Mouse (Mus musculus) midbrain, embryonic 14.5 days (tissue): ENCODE results near the gene Gabpb1. TPM values are rescaled to one million over a fixed set of nuclear protein-coding genes. Genes with fewer than 3 reads are reported as not detected.

Experiments
- ATAC-seq: fragments of 200-750 bp; cut with Nextera tagmentation; 2 replicates; pipeline ENCODE4 v1.8.0; 2017; ENCODE audit warnings: moderate number of reproducible peaks, moderate library complexity; ENCODE audit not compliant: low FRiP score, low TSS enrichment
- DNase-seq: peaks from one replicate; pipeline ENCODE4 v3.0.0-alpha.2; 2015
- H3K27ac ChIP-seq: fragments of 300-500 bp; sonication (generic); replicated peaks from 2 replicates; pipeline ENCODE4 v1.5.1; 2014; ENCODE audit warnings: mild to moderate bottlenecking, low read depth, low read length, moderate library complexity
- H3K27me3 ChIP-seq: fragments of 300-500 bp; sonication (generic); 2 replicates; pipeline ENCODE4 v1.6.1; 2014; ENCODE audit warnings: low read length, control low read depth, mixed read lengths; ENCODE audit not compliant: control insufficient read depth, insufficient read depth
- H3K36me3 ChIP-seq: fragments of 300-500 bp; sonication (generic); 2 replicates; pipeline ENCODE4 v1.6.1; 2014; ENCODE audit warnings: low read length, control low read depth; ENCODE audit not compliant: control insufficient read depth, insufficient read depth
- H3K4me1 ChIP-seq: fragments of 300-500 bp; sonication (generic); 2 replicates; pipeline ENCODE4 v1.6.1; 2014; ENCODE audit warnings: mild to moderate bottlenecking, antibody characterized with exemption, low read length, control low read depth; ENCODE audit not compliant: control insufficient read depth, insufficient read depth
- H3K4me2 ChIP-seq: fragments of 300-500 bp; sonication (generic); 2 replicates; pipeline ENCODE4 v1.6.1; 2014; ENCODE audit warnings: mild to moderate bottlenecking, low read length, moderate library complexity
- H3K4me3 ChIP-seq: fragments of 300-500 bp; sonication (generic); replicated peaks from 2 replicates; pipeline ENCODE4 v1.5.1; 2014; ENCODE audit warnings: low read depth, low read length
- H3K9ac ChIP-seq: fragments of 300-500 bp; sonication (generic); replicated peaks from 2 replicates; pipeline ENCODE4 v1.6.1; 2014; ENCODE audit warnings: mild to moderate bottlenecking, low read length, moderate library complexity
- H3K9me3 ChIP-seq: fragments of 300-500 bp; sonication (generic); 2 replicates; pipeline ENCODE4 v1.6.1; 2016; ENCODE audit warnings: low read length, control low read depth, mixed read lengths; ENCODE audit not compliant: control insufficient read depth
- WGBS: fragments of 180-500 bp; shearing (Covaris S2); extraction: QIAGEN DNeasy Blood & Tissue Kit; methylation state at CpG from one replicate; pipeline ENCODE4 v1.1.7; 2014; 5-methylcytosine and 5-hydroxymethylcytosine counted together
- polyA plus RNA-seq: library from polyadenylated mRNA; unstranded; fragments of >200 nt; fragmentation: Nextera tagmentation; extraction: Ambion mirVana; gene quantifications from 2 replicates; pipeline ENCODE4 v1.2.1, GENCODE M21; 2014

The Gabpb1 gene
- polyA plus RNA-seq, 1 experiment from 2014 or later = 62.1 TPM

- DNase-seq (no peak), ATAC-seq (no peak)
- H3K9ac ChIP-seq = no peak overlapping the region
- no peak overlapping the region for H3K4me3 ChIP-seq
- 86% methylated on average over 15 of the region's 15 CpGs for WGBS
- H3K27me3 ChIP-seq = no peaks in the 10 kb centered on the region
- no peak overlapping the region for H3K4me2 ChIP-seq
- H3K4me1 ChIP-seq = no peaks in the 10 kb centered on the region
- H3K36me3 ChIP-seq = no peaks in the 10 kb centered on the region
- H3K27ac ChIP-seq = no peak overlapping the region
- no peaks in the 10 kb centered on the region for H3K9me3 ChIP-seq
Observed at GRCm38 (mm10) chr2:126606061-126606687, 70.0 kb downstream of the Gabpb1 start.

GRCm38 (mm10) chr2:126601918-126602600, 74.1 kb downstream of the Gabpb1 start:
- Histone ChIP-seq H3K4me1 (no peaks in the 10 kb centered on the region), H3K9ac (no peak overlapping the region), H3K9me3 (no peaks in the 10 kb centered on the region), H3K4me3 (no peak overlapping the region), H3K36me3 (no peaks in the 10 kb centered on the region), H3K27me3 (no peaks in the 10 kb centered on the region), H3K27ac (no peak overlapping the region), H3K4me2 (no peak overlapping the region)
- DNase-seq (no peak), ATAC-seq (no peak)
- whole genome bisulfite sequencing = 92% methylated on average over 14 of the region's 14 CpGs

- whole genome bisulfite sequencing = 78% methylated on average over 14 of the region's 14 CpGs
- no peak for ATAC-seq
- no peaks in the 10 kb centered on the region for H3K4me1 ChIP-seq
- DNase-seq = no peak
- no peak overlapping the region for H3K27ac ChIP-seq
- no peaks in the 10 kb centered on the region for H3K27me3 ChIP-seq
- no peak overlapping the region for H3K4me3 ChIP-seq
- no peak overlapping the region for H3K9ac ChIP-seq
- H3K4me2 ChIP-seq = no peak overlapping the region
- H3K36me3 ChIP-seq = no peaks in the 10 kb centered on the region
- no peaks in the 10 kb centered on the region for H3K9me3 ChIP-seq
Observed at GRCm38 (mm10) chr2:126600533-126600932, 75.6 kb downstream of the Gabpb1 start.

GRCm38 (mm10) chr2:126599005-126599404, 77.1 kb downstream of the Gabpb1 start:
- no peak overlapping the region for H3K9ac ChIP-seq
- no peaks in the 10 kb centered on the region for H3K27me3 ChIP-seq
- no peaks in the 10 kb centered on the region for H3K36me3 ChIP-seq
- DNase-seq (peak; percentile 44), ATAC-seq (no peak)
- no peak overlapping the region for H3K4me3 ChIP-seq
- no peaks in the 10 kb centered on the region for H3K9me3 ChIP-seq
- 19% methylated on average over 3 of the region's 3 CpGs for WGBS
- no peaks in the 10 kb centered on the region for H3K4me1 ChIP-seq
- no peak overlapping the region for H3K27ac ChIP-seq
- no peak overlapping the region for H3K4me2 ChIP-seq

- H3K4me3 ChIP-seq = no peak overlapping the region
- no peak overlapping the region for H3K9ac ChIP-seq
- H3K36me3 ChIP-seq = no peaks in the 10 kb centered on the region
- no peak for DNase-seq
- no peaks in the 10 kb centered on the region for H3K9me3 ChIP-seq
- no peaks in the 10 kb centered on the region for H3K27me3 ChIP-seq
- no peak for ATAC-seq
- H3K4me2 ChIP-seq = no peak overlapping the region
- WGBS = 40% methylated on average over 2 of the region's 2 CpGs
- H3K4me1 ChIP-seq = no peaks in the 10 kb centered on the region
- H3K27ac ChIP-seq = no peak overlapping the region
Observed at GRCm38 (mm10) chr2:126598359-126598758, 77.8 kb downstream of the Gabpb1 start.

- no peaks in the 10 kb centered on the region for H3K36me3 ChIP-seq
- H3K27ac ChIP-seq = no peak overlapping the region
- no peak overlapping the region for H3K9ac ChIP-seq
- no peak for DNase-seq
- H3K4me1 ChIP-seq = no peaks in the 10 kb centered on the region
- H3K4me3 ChIP-seq = no peak overlapping the region
- no peak overlapping the region for H3K4me2 ChIP-seq
- H3K27me3 ChIP-seq = no peaks in the 10 kb centered on the region
- 74% methylated on average over 20 of the region's 20 CpGs for WGBS
- no peaks in the 10 kb centered on the region for H3K9me3 ChIP-seq
- no peak for ATAC-seq
Observed at GRCm38 (mm10) chr2:126597279-126598241, 78.6 kb downstream of the Gabpb1 start.

- WGBS = 94% methylated on average over 7 of the region's 7 CpGs
Observed at GRCm38 (mm10) chr2:126596347-126597072, 79.6 kb downstream of the Gabpb1 start.

More at GRCm38 (mm10) chr2:126596347-126597072, 79.6 kb downstream of the Gabpb1 start:
- DNase-seq (no peak), ATAC-seq (no peak)
- Histone ChIP-seq H3K9me3 (no peaks in the 10 kb centered on the region), H3K4me2 (no peak overlapping the region), H3K4me3 (no peak overlapping the region), H3K27me3 (no peaks in the 10 kb centered on the region), H3K27ac (no peak overlapping the region), H3K36me3 (no peaks in the 10 kb centered on the region), H3K9ac (no peak overlapping the region), H3K4me1 (no peaks in the 10 kb centered on the region)
